Mouse (Mus musculus): ENCODE results near the gene Rps19bp1.

Gene Rps19bp1

GRCm38 (mm10) chr15:80256656-80257601 lies 7.2 kb downstream of the Rps19bp1 start:
- peak; percentile 34 for DNase-seq (ENCODE audit: low read depth)

- no peak for DNase-seq (ENCODE audit: low read depth)
These were observed 7.9 kb downstream of the Rps19bp1 start for GRCm38 (mm10) chr15:80256242-80256641.

GRCm38 (mm10) chr15:80255646-80256121 lies 8.4 kb downstream of the Rps19bp1 start:
- peak; percentile 85 for DNase-seq (ENCODE audit: low read depth)

GRCm38 (mm10) chr15:80254847-80255645 lies 9.1 kb downstream of the Rps19bp1 start, which contains the start of gene Atf4:
TSS of gene Atf4 (plus strand) at chr15:80255184.
- DNase-seq (ENCODE audit: low read depth), result peak; percentile 99

- DNase-seq (ENCODE audit: low read depth), result no peak
These were observed 9.9 kb downstream of the Rps19bp1 start for GRCm38 (mm10) chr15:80254207-80254606.

- DNase-seq (ENCODE audit: low read depth), result no peak
These were observed 10.6 kb downstream of the Rps19bp1 start for GRCm38 (mm10) chr15:80253530-80253929.

GRCm38 (mm10) chr15:80250586-80250985 lies 13.5 kb downstream of the Rps19bp1 start:
- DNase-seq (ENCODE audit: low read depth), result no peak

- no peak for DNase-seq (ENCODE audit: low read depth)
These were observed 14.4 kb downstream of the Rps19bp1 start for GRCm38 (mm10) chr15:80249672-80250071.

- DNase-seq (ENCODE audit: low read depth), result no peak
These were observed 15.5 kb downstream of the Rps19bp1 start for GRCm38 (mm10) chr15:80248596-80248995.

- no peak for DNase-seq (ENCODE audit: low read depth)
These were observed 16.0 kb downstream of the Rps19bp1 start for GRCm38 (mm10) chr15:80248135-80248534.

- no peak for DNase-seq (ENCODE audit: low read depth)
These were observed 28.6 kb downstream of the Rps19bp1 start, which contains the start of gene AC140267.1 for GRCm38 (mm10) chr15:80235535-80235934. TSS of gene AC140267.1 (plus strand) at chr15:80235835.

GRCm38 (mm10) chr15:80233733-80234509 lies 30.2 kb downstream of the Rps19bp1 start, which contains the start of gene Mief1:
TSS of gene Mief1 (plus strand) at chr15:80234018.
- peak; percentile 99 for DNase-seq (ENCODE audit: low read depth)

GRCm38 (mm10) chr15:80233053-80233452 lies 31.1 kb downstream of the Rps19bp1 start:
- DNase-seq (ENCODE audit: low read depth), result no peak

- DNase-seq (ENCODE audit: low read depth), result peak; percentile 30
These were observed 31.8 kb downstream of the Rps19bp1 start for GRCm38 (mm10) chr15:80232331-80232730.

GRCm38 (mm10) chr15:80228071-80228800 lies 35.9 kb downstream of the Rps19bp1 start:
- no peak for DNase-seq (ENCODE audit: low read depth)

GRCm38 (mm10) chr15:80225796-80226195 lies 38.3 kb downstream of the Rps19bp1 start:
- DNase-seq (ENCODE audit: low read depth), result peak; percentile 87

- peak; percentile 92 for DNase-seq (ENCODE audit: low read depth)
These were observed 38.9 kb downstream of the Rps19bp1 start for GRCm38 (mm10) chr15:80225208-80225607.

GRCm38 (mm10) chr15:80223751-80224150 lies 40.4 kb downstream of the Rps19bp1 start:
- DNase-seq (ENCODE audit: low read depth), result peak; percentile 29

- peak; percentile 78 for DNase-seq (ENCODE audit: low read depth)
These were observed 43.1 kb downstream of the Rps19bp1 start for GRCm38 (mm10) chr15:80221031-80221430.

GRCm38 (mm10) chr15:80219705-80220657 lies 44.1 kb downstream of the Rps19bp1 start:
- DNase-seq (ENCODE audit: low read depth), result peak; percentile 67
